Mouse (Mus musculus) MEL (cell line): ENCODE data around the gene Pkd2l1.

ENCODE experiments used
- CHD1 ChIP-seq: IDR thresholded peaks from 2 replicates; pipeline ENCODE4 v1.6.1; 2012; ENCODE audit warnings: low read depth, mild to moderate bottlenecking, inconsistent platforms, low read length, improper control_type of control experiment
- CTCF ChIP-seq, 3 experiments: IDR thresholded peaks in 2 of 3; conservative IDR thresholded peaks in 1 of 3; 2 replicates each; pipeline ENCODE4 v1.5.1; 2011 to 2012; ENCODE audit warnings: low read length in 3 of 3, low read depth in 2 of 3, mild to moderate bottlenecking in 2 of 3, improper control_type of control experiment in 1 of 3, inconsistent platforms in 1 of 3, mixed read lengths in 1 of 3, moderate library complexity in 1 of 3; ENCODE audit not compliant: control insufficient read depth in 1 of 3, insufficient read depth in 1 of 3, poor library complexity in 1 of 3, severe bottlenecking in 1 of 3
- ELF1 ChIP-seq: IDR thresholded peaks from 2 replicates; pipeline ENCODE4 v1.6.1; 2014; ENCODE audit warnings: low read depth, mild to moderate bottlenecking, inconsistent platforms, low read length, improper control_type of control experiment, moderate library complexity
- EP300 ChIP-seq, 2 experiments: IDR thresholded peaks; 2 replicates each; pipeline ENCODE4 v1.6.1; 2011; ENCODE audit warnings: improper control_type of control experiment in 2 of 2, low read length in 2 of 2, low read depth in 1 of 2, mild to moderate bottlenecking in 1 of 2
- ETS1 ChIP-seq: IDR thresholded peaks from 2 replicates; pipeline ENCODE4 v1.6.1; 2012; ENCODE audit warnings: low read depth, mild to moderate bottlenecking, inconsistent platforms, low read length, improper control_type of control experiment, moderate library complexity
- HCFC1 ChIP-seq: IDR thresholded peaks from 2 replicates; pipeline ENCODE4 v1.6.1; 2012; ENCODE audit warnings: low read depth, mild to moderate bottlenecking, inconsistent platforms, low read length, improper control_type of control experiment, moderate library complexity
- KAT2A ChIP-seq: conservative IDR thresholded peaks from 2 replicates; pipeline ENCODE4 v1.6.1; 2012; ENCODE audit warnings: low read depth, low read length, improper control_type of control experiment, inconsistent platforms
- MAX ChIP-seq: IDR thresholded peaks from 2 replicates; pipeline ENCODE4 v1.6.1; 2011; ENCODE audit warnings: low read length, improper control_type of control experiment
- POLR2A ChIP-seq, 2 experiments: IDR thresholded peaks; 2 replicates each; pipeline ENCODE4 v1.6.1; 2011 to 2012; ENCODE audit warnings: low read length in 2 of 2, mild to moderate bottlenecking in 2 of 2, control low read depth in 1 of 2, improper control_type of control experiment in 1 of 2, low read depth in 1 of 2, moderate library complexity in 1 of 2; ENCODE audit not compliant: control insufficient read depth in 1 of 2, insufficient read depth in 1 of 2, poor library complexity in 1 of 2
- POLR2AphosphoS2 ChIP-seq: IDR thresholded peaks from 2 replicates; pipeline ENCODE4 v1.6.1; 2011; ENCODE audit warnings: low read length, improper control_type of control experiment
- TAL1 ChIP-seq: IDR thresholded peaks from 2 replicates; pipeline ENCODE4 v1.6.1; 2012; ENCODE audit warnings: mild to moderate bottlenecking, inconsistent platforms, low read length, moderate library complexity, mixed read lengths
- ZMIZ1 ChIP-seq: IDR thresholded peaks from 2 replicates; pipeline ENCODE4 v1.6.1; 2012; ENCODE audit warnings: low read depth, mild to moderate bottlenecking, inconsistent platforms, low read length, improper control_type of control experiment, moderate library complexity

- TF ChIP-seq CHD1 (no peak), POLR2A (IDR thresholded peaks at IDR 0.05; ENCODE audit: control insufficient read depth in 1 of 2, insufficient read depth in 1 of 2, low read depth in 1 of 2, low read length in 2 of 2, poor library complexity in 1 of 2) (no peak), HCFC1 (no peak), EP300 (IDR thresholded peaks at IDR 0.05; ENCODE audit: low read depth in 1 of 2, low read length in 2 of 2) (no peak), CTCF (IDR thresholded peaks at IDR 0.05 in 2 of 3, conservative IDR thresholded peaks at IDR 0.05 in 1 of 3; ENCODE audit: control insufficient read depth in 1 of 3, insufficient read depth in 1 of 3, low read depth in 2 of 3, low read length in 3 of 3, poor library complexity in 1 of 3, severe bottlenecking in 1 of 3) (no peak), KAT2A (no peak), ELF1 (no peak), MAX (no peak), POLR2AphosphoS2 (no peak), ZMIZ1 (no peak), TAL1 (no peak), ETS1 (no peak)
These were observed 45.3 kb downstream of the Pkd2l1 start for GRCm38 (mm10) chr19:44146951-44147350.
